Mouse (Mus musculus) hindbrain, postnatal 0 days (tissue): ENCODE data around the gene Ptbp2. TPM values are rescaled to one million over a fixed set of nuclear protein-coding genes. Genes with fewer than 3 reads are reported as not detected.

ENCODE experiments used
- ATAC-seq: fragments of 200-750 bp; cut with Nextera tagmentation; 2 replicates; pipeline ENCODE4 v1.8.0; 2017; ENCODE audit warnings: mild to moderate bottlenecking, moderate TSS enrichment, moderate library complexity
- DNase-seq: peaks from one replicate; pipeline ENCODE4 v3.0.0-alpha.2; 2015; ENCODE audit warnings: low spot score
- H3K27ac ChIP-seq: fragments of 300-500 bp; sonication (generic); 2 replicates; pipeline ENCODE4 v1.5.1; 2014; ENCODE audit warnings: mild to moderate bottlenecking
- H3K27me3 ChIP-seq: fragments of 300-500 bp; sonication (generic); 2 replicates; pipeline ENCODE4 v1.6.1; 2014; ENCODE audit warnings: low read length, mixed read lengths; ENCODE audit not compliant: insufficient read depth
- H3K36me3 ChIP-seq: fragments of 300-500 bp; sonication (generic); 2 replicates; pipeline ENCODE4 v1.6.1; 2014; ENCODE audit warnings: low read length, mixed read lengths; ENCODE audit not compliant: insufficient read depth
- H3K4me1 ChIP-seq: fragments of 300-500 bp; sonication (generic); 2 replicates; pipeline ENCODE4 v1.6.1; 2014; ENCODE audit warnings: antibody characterized with exemption, low read length, mixed read lengths; ENCODE audit not compliant: insufficient read depth
- H3K4me2 ChIP-seq: fragments of 300-500 bp; sonication (generic); 2 replicates; pipeline ENCODE4 v1.6.1; 2014; ENCODE audit warnings: low read depth, mild to moderate bottlenecking, low read length, moderate library complexity, mixed read lengths
- H3K4me3 ChIP-seq: fragments of 300-500 bp; sonication (generic); 2 replicates; pipeline ENCODE4 v1.5.1; 2014; ENCODE audit warnings: low read length
- H3K9ac ChIP-seq: fragments of 300-500 bp; sonication (generic); replicated peaks from 2 replicates; pipeline ENCODE4 v1.6.1; 2014; ENCODE audit warnings: mild to moderate bottlenecking, low read length, moderate library complexity, mixed read lengths
- H3K9me3 ChIP-seq: fragments of 300-500 bp; sonication (generic); 2 replicates; pipeline ENCODE4 v1.6.1; 2016; ENCODE audit warnings: low read length, mixed read lengths
- CTCF ChIP-seq: IDR thresholded peaks from 2 replicates; pipeline ENCODE4 v1.5.1; 2016; ENCODE audit warnings: antibody characterized with exemption, control low read depth, low read depth
- WGBS: fragments of 180-500 bp; shearing (Covaris S2); extraction: QIAGEN DNeasy Blood & Tissue Kit; methylation state at CpG from one replicate; pipeline ENCODE4 v1.1.7; 2014; 5-methylcytosine and 5-hydroxymethylcytosine counted together
- polyA plus RNA-seq: library from polyadenylated mRNA; unstranded; fragments of >200 nt; fragmentation: Nextera tagmentation; extraction: Ambion mirVana; gene quantifications from 2 replicates; pipeline ENCODE4 v1.2.1, GENCODE M21; 2015
- total RNA-seq: library from RNA; depleted of rRNA; stranded (reverse); fragments of >200 nt; gene quantifications from 2 replicates; pipeline ENCODE4 v1.2.3, GENCODE M21; 2014

The Ptbp2 gene
- total and polyA plus RNA-seq, 2 experiments from 2014 or later = 154 to 211 TPM

GRCm38 (mm10) chr3:119780876-119781275, 3.4 kb downstream of the Ptbp2 start:
- Histone ChIP-seq H3K4me3 (peak overlapping the region; percentile 98; the same call in 1 of the 2 replicates), H3K27me3 (no peaks in the 10 kb centered on the region), H3K9ac (no peak overlapping the region), H3K9me3 (no peaks in the 10 kb centered on the region), H3K36me3 (no peaks in the 10 kb centered on the region), H3K4me1 (no peaks in the 10 kb centered on the region), H3K27ac (no peak overlapping the region), H3K4me2 (peak overlapping the region; percentile 59)
- DNase-seq = no peak
- no peak for TF ChIP-seq CTCF
- ATAC-seq = no peak

DNA sequence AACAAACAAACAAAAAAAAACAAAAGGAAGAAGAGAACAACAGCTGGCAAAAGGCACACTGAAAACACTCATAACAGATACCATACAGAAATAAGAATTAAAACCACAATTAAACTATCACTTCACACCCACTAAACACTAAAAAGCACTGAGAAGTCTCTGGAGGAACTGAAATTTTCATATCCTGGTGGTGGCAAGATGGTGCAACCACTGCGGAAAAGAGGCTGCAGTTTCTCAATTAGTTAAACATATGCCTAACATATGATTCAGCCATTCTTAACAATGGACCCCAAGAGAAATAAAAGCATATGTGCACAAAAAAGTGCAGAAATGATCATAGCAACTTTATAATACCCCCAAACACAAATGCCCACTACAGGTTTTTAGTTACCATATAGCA, 5.0 kb downstream of the Ptbp2 start:
- TF ChIP-seq CTCF = no peak
- no peaks in the 10 kb centered on the region for H3K9me3 ChIP-seq
- H3K4me2 ChIP-seq = peak overlapping the region; percentile 21
- H3K4me1 ChIP-seq = no peaks in the 10 kb centered on the region
- no peak overlapping the region for H3K4me3 ChIP-seq
- no peaks in the 10 kb centered on the region for H3K27me3 ChIP-seq
- DNase-seq (no peak), ATAC-seq (no peak)
- 77% methylated on average over 1 of the region's 1 CpGs for WGBS
- no peak overlapping the region for H3K9ac ChIP-seq
- no peaks in the 10 kb centered on the region for H3K36me3 ChIP-seq
- H3K27ac ChIP-seq = no peak overlapping the region

DNA sequence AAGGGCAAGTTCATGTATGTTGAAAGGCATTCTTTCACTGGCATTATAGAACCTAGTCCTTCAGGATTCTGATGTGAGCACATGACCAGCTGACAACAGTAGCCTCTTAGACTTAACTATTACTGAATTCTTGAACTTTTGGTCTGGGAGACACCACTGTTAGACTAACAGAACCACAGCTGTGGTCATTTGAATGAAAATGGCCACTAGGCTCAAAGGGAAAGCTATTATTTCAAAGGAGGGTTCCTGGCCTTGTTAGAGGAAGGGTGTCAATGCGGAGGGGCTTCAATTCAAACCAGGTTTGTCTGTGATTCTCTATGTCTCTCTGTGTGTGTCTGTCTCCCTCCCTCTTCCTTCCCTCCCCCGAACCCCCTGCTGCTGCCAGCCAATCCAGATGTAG, 5.8 kb downstream of the Ptbp2 start:
- Histone ChIP-seq H3K27ac (no peak overlapping the region), H3K4me3 (no peak overlapping the region), H3K4me2 (no peak overlapping the region), H3K4me1 (no peaks in the 10 kb centered on the region), H3K27me3 (no peaks in the 10 kb centered on the region), H3K9me3 (no peaks in the 10 kb centered on the region), H3K9ac (no peak overlapping the region), H3K36me3 (no peaks in the 10 kb centered on the region)
- DNase-seq (no peak), ATAC-seq (no peak)
- TF ChIP-seq CTCF = no peak
- 54% methylated on average over 2 of the region's 2 CpGs for WGBS

- 83% methylated on average over 5 of the region's 5 CpGs for WGBS
- DNase-seq (no peak), ATAC-seq (no peak)
- no peaks in the 10 kb centered on the region for H3K4me1 ChIP-seq
- no peak overlapping the region for H3K4me2 ChIP-seq
- H3K9me3 ChIP-seq = no peaks in the 10 kb centered on the region
- no peak for TF ChIP-seq CTCF
- H3K36me3 ChIP-seq = no peaks in the 10 kb centered on the region
- no peaks in the 10 kb centered on the region for H3K27me3 ChIP-seq
- no peak overlapping the region for H3K27ac ChIP-seq
- H3K4me3 ChIP-seq = no peak overlapping the region
- no peak overlapping the region for H3K9ac ChIP-seq
These were observed 8.1 kb downstream of the Ptbp2 start for GRCm38 (mm10) chr3:119776129-119776528.

DNA sequence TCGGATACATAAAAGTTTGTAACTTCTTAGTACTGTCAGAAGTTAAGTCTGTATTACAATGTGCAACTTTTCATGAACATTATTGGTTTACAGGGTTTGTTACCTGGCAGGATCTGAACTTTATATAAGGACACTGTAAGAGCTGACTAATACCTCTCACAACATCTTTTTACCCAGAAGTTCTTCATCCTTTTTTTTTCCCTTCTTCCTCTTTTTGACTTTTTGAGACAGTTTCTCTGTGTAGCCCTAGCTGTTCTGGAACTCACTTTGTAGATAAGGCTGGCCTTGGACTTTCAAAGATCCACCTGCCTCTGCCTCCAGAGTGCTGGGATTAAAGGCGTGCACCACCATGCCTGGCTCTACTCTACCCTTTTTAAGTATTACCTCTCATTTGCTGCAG, 11.5 kb downstream of the Ptbp2 start:
- DNase-seq = no peak
- Histone ChIP-seq H3K27ac (no peak overlapping the region), H3K4me3 (no peak overlapping the region), H3K27me3 (no peaks in the 10 kb centered on the region), H3K36me3 (no peaks in the 10 kb centered on the region), H3K9ac (no peak overlapping the region), H3K9me3 (no peaks in the 10 kb centered on the region), H3K4me1 (no peaks in the 10 kb centered on the region), H3K4me2 (no peak overlapping the region)
- WGBS = 96% methylated on average over 2 of the region's 2 CpGs
- TF ChIP-seq CTCF = no peak
- no peak for ATAC-seq

- ATAC-seq = no peak
- H3K4me3 ChIP-seq = no peak overlapping the region
- no peaks in the 10 kb centered on the region for H3K36me3 ChIP-seq
- no peaks in the 10 kb centered on the region for H3K27me3 ChIP-seq
- H3K4me1 ChIP-seq = no peaks in the 10 kb centered on the region
- no peak for TF ChIP-seq CTCF
- no peak overlapping the region for H3K27ac ChIP-seq
- no peak overlapping the region for H3K4me2 ChIP-seq
- DNase-seq = no peak
- H3K9me3 ChIP-seq = no peaks in the 10 kb centered on the region
- WGBS = 86% methylated on average over 2 of the region's 2 CpGs
- no peak overlapping the region for H3K9ac ChIP-seq
These were observed 20.5 kb downstream of the Ptbp2 start for GRCm38 (mm10) chr3:119763772-119764171.

DNA sequence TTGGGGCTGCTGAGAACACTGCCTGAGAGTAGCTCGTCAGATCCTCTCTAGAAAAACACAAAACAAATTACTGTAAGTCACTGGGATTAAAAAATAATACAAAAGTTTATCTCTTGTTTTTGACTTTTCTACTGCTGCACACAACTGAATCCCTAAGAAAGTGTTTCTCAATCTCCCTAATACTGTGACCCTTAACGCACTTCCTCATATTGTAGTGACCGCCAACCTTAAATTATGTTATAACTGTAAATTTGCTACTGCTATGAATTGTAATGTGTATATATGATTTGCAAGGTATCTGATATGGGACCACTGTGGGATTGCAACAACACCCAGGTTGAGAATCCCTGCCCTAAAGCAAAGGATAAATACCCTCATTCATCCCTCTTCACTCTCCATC, 22.5 kb downstream of the Ptbp2 start:
- H3K36me3 ChIP-seq = no peaks in the 10 kb centered on the region
- DNase-seq (no peak), ATAC-seq (no peak)
- no peaks in the 10 kb centered on the region for H3K4me1 ChIP-seq
- WGBS = 91% methylated on average over 3 of the region's 3 CpGs
- no peaks in the 10 kb centered on the region for H3K9me3 ChIP-seq
- no peak overlapping the region for H3K4me2 ChIP-seq
- no peaks in the 10 kb centered on the region for H3K27me3 ChIP-seq
- no peak overlapping the region for H3K4me3 ChIP-seq
- H3K9ac ChIP-seq = no peak overlapping the region
- H3K27ac ChIP-seq = no peak overlapping the region
- no peak for TF ChIP-seq CTCF
